Mouse (Mus musculus): ENCODE results near the gene Ptgds. TPM values are rescaled to one million over a fixed set of nuclear protein-coding genes. Genes with fewer than 3 reads are reported as not detected.

Ptgds gene
- polyA plus RNA-seq, 1 experiment from 2014 or later: 0.31 TPM

- WGBS: 83% methylated on average over 2 of the region's 2 CpGs
Measured at GRCm38 (mm10) chr2:25472550-25472949, 2.7 kb upstream of the Ptgds start.

GRCm38 (mm10) chr2:25468962-25469915 is 607 bp downstream of the Ptgds start:
- Histone ChIP-seq H3K27ac (no peak overlapping the region; the same call in 1 of the 2 replicates), H3K9me3 (no peaks in the 10 kb centered on the region), H3K4me3 (no peak overlapping the region), H3K4me1 (peaks cover 31% of the 10 kb centered on the region), H3K36me3 (replicated peaks) (no peaks in the 10 kb centered on the region), H3K27me3 (ENCODE audit: poor library complexity, severe bottlenecking) (no peaks in the 10 kb centered on the region; the same call in 1 of the 2 replicates)
- 78% methylated on average over 10 of the region's 10 CpGs for WGBS
- DNase-seq (ENCODE audit: extremely low spot score, low spot score): no peak

More at GRCm38 (mm10) chr2:25472550-25472949, 2.7 kb upstream of the Ptgds start:
- Histone ChIP-seq H3K27me3 (ENCODE audit: poor library complexity, severe bottlenecking) (no peaks in the 10 kb centered on the region; the same call in 1 of the 2 replicates), H3K9me3 (no peaks in the 10 kb centered on the region), H3K36me3 (replicated peaks) (no peaks in the 10 kb centered on the region), H3K27ac (no peak overlapping the region), H3K4me1 (peaks cover 7% of the 10 kb centered on the region), H3K4me3 (no peak overlapping the region)
- DNase-seq (ENCODE audit: extremely low spot score, low spot score): no peak

GRCm38 (mm10) chr2:25467606-25468303 is 2.1 kb downstream of the Ptgds start:
- H3K36me3 ChIP-seq (replicated peaks): no peaks in the 10 kb centered on the region
- WGBS: 75% methylated on average over 14 of the region's 14 CpGs
- peaks cover 31% of the 10 kb centered on the region for H3K4me1 ChIP-seq
- DNase-seq (ENCODE audit: extremely low spot score, low spot score): no peak
- H3K4me3 ChIP-seq: no peak overlapping the region
- H3K27me3 ChIP-seq (ENCODE audit: poor library complexity, severe bottlenecking): no peaks in the 10 kb centered on the region; the same call in 1 of the 2 replicates
- no peaks in the 10 kb centered on the region for H3K9me3 ChIP-seq
- no peak overlapping the region for H3K27ac ChIP-seq

- 44% methylated on average over 10 of the region's 10 CpGs for WGBS
- Histone ChIP-seq H3K4me1 (peaks cover 37% of the 10 kb centered on the region), H3K9me3 (no peaks in the 10 kb centered on the region), H3K27ac (peak overlapping the region; percentile 56), H3K27me3 (ENCODE audit: poor library complexity, severe bottlenecking) (no peaks in the 10 kb centered on the region; the same call in 1 of the 2 replicates), H3K36me3 (replicated peaks) (no peaks in the 10 kb centered on the region), H3K4me3 (no peak overlapping the region)
- DNase-seq (ENCODE audit: extremely low spot score, low spot score): no peak
Measured at GRCm38 (mm10) chr2:25465816-25466635, 3.8 kb downstream of the Ptgds start.

GRCm38 (mm10) chr2:25465256-25465655 is 4.6 kb downstream of the Ptgds start:
- 94% methylated on average over 2 of the region's 2 CpGs for WGBS
- Histone ChIP-seq H3K4me1 (peaks cover 42% of the 10 kb centered on the region), H3K4me3 (no peak overlapping the region), H3K27me3 (ENCODE audit: poor library complexity, severe bottlenecking) (no peaks in the 10 kb centered on the region; the same call in 1 of the 2 replicates), H3K27ac (peak overlapping the region; percentile 56), H3K9me3 (no peaks in the 10 kb centered on the region), H3K36me3 (replicated peaks) (no peaks in the 10 kb centered on the region)
- no peak for DNase-seq (ENCODE audit: extremely low spot score, low spot score)

- no peak overlapping the region for H3K27ac ChIP-seq
- peaks cover 6% of the 10 kb centered on the region for H3K36me3 ChIP-seq (replicated peaks)
- 84% methylated on average over 3 of the region's 3 CpGs for WGBS
- H3K9me3 ChIP-seq: no peaks in the 10 kb centered on the region
- peaks cover 58% of the 10 kb centered on the region for H3K4me1 ChIP-seq
- DNase-seq (ENCODE audit: extremely low spot score, low spot score): no peak
- H3K27me3 ChIP-seq (ENCODE audit: poor library complexity, severe bottlenecking): no peaks in the 10 kb centered on the region
- no peak overlapping the region for H3K4me3 ChIP-seq
Measured at GRCm38 (mm10) chr2:25463630-25464029, 6.2 kb downstream of the Ptgds start.

- Histone ChIP-seq H3K4me3 (peak overlapping the region; percentile 83), H3K4me1 (peaks cover 40% of the 10 kb centered on the region), H3K36me3 (replicated peaks) (peaks cover 6% of the 10 kb centered on the region), H3K27ac (peak overlapping the region; percentile 91), H3K9me3 (no peaks in the 10 kb centered on the region), H3K27me3 (ENCODE audit: poor library complexity, severe bottlenecking) (no peaks in the 10 kb centered on the region)
- DNase-seq (ENCODE audit: extremely low spot score, low spot score): no peak
- WGBS: 28% methylated on average over 3 of the region's 3 CpGs
Measured at GRCm38 (mm10) chr2:25461407-25461806, 8.4 kb downstream of the Ptgds start.

GRCm38 (mm10) chr2:25460551-25461309 is 9.1 kb downstream of the Ptgds start, which contains the start of gene Paxx:
Paxx (minus strand) TSS chr2:25461094.
- under 1% methylated on average over 48 of the region's 48 CpGs for WGBS
- Histone ChIP-seq H3K36me3 (replicated peaks) (peaks cover 6% of the 10 kb centered on the region), H3K4me3 (peak within 1 kb of the TSS; percentile 83), H3K9me3 (no peaks in the 10 kb centered on the region), H3K27ac (peak within 1 kb of the TSS; percentile 91), H3K4me1 (peaks cover 34% of the 10 kb centered on the region), H3K27me3 (ENCODE audit: poor library complexity, severe bottlenecking) (no peaks in the 10 kb centered on the region)
- DNase-seq (ENCODE audit: extremely low spot score, low spot score): peak; percentile 88

- H3K4me1 ChIP-seq: peaks cover 28% of the 10 kb centered on the region
- no peaks in the 10 kb centered on the region for H3K27me3 ChIP-seq (ENCODE audit: poor library complexity, severe bottlenecking)
- peak overlapping the region; percentile 91 for H3K27ac ChIP-seq
- H3K4me3 ChIP-seq: peak overlapping the region; percentile 83
- H3K36me3 ChIP-seq (replicated peaks): peaks cover 6% of the 10 kb centered on the region
- WGBS: 32% methylated on average over 5 of the region's 5 CpGs
- H3K9me3 ChIP-seq: no peaks in the 10 kb centered on the region
- no peak for DNase-seq (ENCODE audit: extremely low spot score, low spot score)
Measured at GRCm38 (mm10) chr2:25460135-25460534, 9.7 kb downstream of the Ptgds start.

GRCm38 (mm10) chr2:25458911-25459310 is 10.9 kb downstream of the Ptgds start:
- DNase-seq (ENCODE audit: extremely low spot score, low spot score): no peak
- H3K4me3 ChIP-seq: no peak overlapping the region
- no peaks in the 10 kb centered on the region for H3K9me3 ChIP-seq
- WGBS: 81% methylated on average over 5 of the region's 5 CpGs
- peaks cover 6% of the 10 kb centered on the region for H3K36me3 ChIP-seq (replicated peaks)
- no peak overlapping the region for H3K27ac ChIP-seq
- H3K4me1 ChIP-seq: peaks cover 27% of the 10 kb centered on the region
- no peaks in the 10 kb centered on the region for H3K27me3 ChIP-seq (ENCODE audit: poor library complexity, severe bottlenecking)

GRCm38 (mm10) chr2:25457022-25457896 is 12.6 kb downstream of the Ptgds start:
- H3K36me3 ChIP-seq (replicated peaks): peaks cover 6% of the 10 kb centered on the region
- DNase-seq (ENCODE audit: extremely low spot score, low spot score): no peak
- no peaks in the 10 kb centered on the region for H3K9me3 ChIP-seq
- H3K27ac ChIP-seq: no peak overlapping the region
- H3K4me1 ChIP-seq: peaks cover 27% of the 10 kb centered on the region
- WGBS: 86% methylated on average over 9 of the region's 9 CpGs
- H3K27me3 ChIP-seq (ENCODE audit: poor library complexity, severe bottlenecking): no peaks in the 10 kb centered on the region
- no peak overlapping the region for H3K4me3 ChIP-seq
